Mouse (Mus musculus) WW6 (cell line): Measurements from ENCODE around the gene Gadd45a.

Source experiments
- DNase-seq: peaks from one replicate; pipeline ENCODE4 v3.0.0-alpha.2; 2013; ENCODE audit warnings: low read depth, low spot score

Gene Gadd45a

GRCm38 (mm10) chr6:67036837-67037628 lies at the start of gene Gadd45a:
Gadd45a (minus strand) TSS chr6:67037457.
- peak; percentile 94 for DNase-seq

GRCm38 (mm10) chr6:67085850-67086437 lies 48.7 kb upstream of the Gadd45a start:
- no peak for DNase-seq

GRCm38 (mm10) chr6:67084465-67084864 lies 47.2 kb upstream of the Gadd45a start:
- DNase-seq = no peak

- no peak for DNase-seq
Measured at GRCm38 (mm10) chr6:67081141-67081540, 43.9 kb upstream of the Gadd45a start.

- no peak for DNase-seq
Measured at GRCm38 (mm10) chr6:67078076-67078475, 40.8 kb upstream of the Gadd45a start.

- DNase-seq = no peak
Measured at GRCm38 (mm10) chr6:67077477-67077876, 40.2 kb upstream of the Gadd45a start.

- no peak for DNase-seq
Measured at GRCm38 (mm10) chr6:67076348-67076747, 39.1 kb upstream of the Gadd45a start.

- no peak for DNase-seq
Measured at GRCm38 (mm10) chr6:67074868-67075267, 37.6 kb upstream of the Gadd45a start.

- DNase-seq = no peak
Measured at GRCm38 (mm10) chr6:67073929-67074328, 36.7 kb upstream of the Gadd45a start.

- DNase-seq = no peak
Measured at GRCm38 (mm10) chr6:67073446-67073845, 36.2 kb upstream of the Gadd45a start.

GRCm38 (mm10) chr6:67071615-67072014 lies 34.4 kb upstream of the Gadd45a start:
- no peak for DNase-seq

GRCm38 (mm10) chr6:67069800-67070315 lies 32.6 kb upstream of the Gadd45a start:
- DNase-seq = no peak

- DNase-seq = no peak
Measured at GRCm38 (mm10) chr6:67069219-67069762, 32.0 kb upstream of the Gadd45a start.

GRCm38 (mm10) chr6:67060057-67060456 lies 22.8 kb upstream of the Gadd45a start:
- no peak for DNase-seq

GRCm38 (mm10) chr6:67057991-67058696 lies 20.9 kb upstream of the Gadd45a start:
- DNase-seq = no peak

- DNase-seq = no peak
Measured at GRCm38 (mm10) chr6:67057574-67057973, 20.3 kb upstream of the Gadd45a start.

- no peak for DNase-seq
Measured at GRCm38 (mm10) chr6:67056889-67057564, 19.8 kb upstream of the Gadd45a start.

- no peak for DNase-seq
Measured at GRCm38 (mm10) chr6:67056108-67056888, 19.0 kb upstream of the Gadd45a start.

GRCm38 (mm10) chr6:67050063-67050462 lies 12.8 kb upstream of the Gadd45a start:
- no peak for DNase-seq

GRCm38 (mm10) chr6:67049695-67050038 lies 12.4 kb upstream of the Gadd45a start:
- no peak for DNase-seq
